Mouse (Mus musculus): ENCODE measurements around the gene Tars. TPM values are rescaled to one million over a fixed set of nuclear protein-coding genes. Genes with fewer than 3 reads are reported as not detected.

The Tars gene
- 10 to 100 TPM; 21.6 to 24.7 (median 24.0) TPM for total RNA-seq (2022)

DNA sequence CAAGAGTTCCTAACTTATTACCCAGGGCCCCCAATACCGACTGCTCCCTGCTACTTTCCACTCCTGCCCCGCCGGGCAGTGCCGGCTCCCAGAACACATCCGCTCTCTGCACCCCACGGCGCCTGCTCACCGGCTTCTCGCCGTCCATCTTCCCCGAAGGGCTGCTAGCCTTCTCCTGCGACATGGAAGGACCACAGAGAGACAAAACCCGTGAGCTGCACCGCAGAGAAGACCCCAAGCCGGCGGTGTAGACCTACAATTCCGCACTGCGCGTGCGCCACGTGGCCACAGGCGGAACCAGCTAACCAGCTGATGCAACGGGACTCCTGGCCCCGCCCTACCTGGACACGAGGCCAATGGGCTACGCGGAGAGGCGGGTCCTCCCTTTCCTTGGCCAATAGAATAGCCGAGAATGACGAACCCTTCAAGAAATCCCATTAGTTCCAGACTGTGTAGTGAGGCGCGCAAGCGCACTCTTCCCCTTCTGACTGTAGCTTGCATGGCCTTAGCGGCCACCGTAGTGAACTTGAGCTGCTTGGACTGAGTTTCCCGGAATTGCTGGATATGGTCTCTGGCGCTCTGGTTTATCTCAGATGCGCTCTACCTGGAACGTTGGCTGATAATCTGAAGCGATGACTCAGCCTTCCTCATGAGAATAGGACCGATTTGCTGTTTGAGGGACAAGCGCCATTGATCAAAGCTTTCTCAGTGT lies at the start of gene Tars:
Gene Tars, minus strand, starts transcription at position 310 of the 712 bp plus-strand sequence.
- peak; percentile 98 for DNase-seq (ENCODE audit: low spot score)

GRCm38 (mm10) chr15:11437361-11437760 lies 37.9 kb upstream of the Tars start:
- DNase-seq (ENCODE audit: low spot score) = peak; percentile 16

DNA sequence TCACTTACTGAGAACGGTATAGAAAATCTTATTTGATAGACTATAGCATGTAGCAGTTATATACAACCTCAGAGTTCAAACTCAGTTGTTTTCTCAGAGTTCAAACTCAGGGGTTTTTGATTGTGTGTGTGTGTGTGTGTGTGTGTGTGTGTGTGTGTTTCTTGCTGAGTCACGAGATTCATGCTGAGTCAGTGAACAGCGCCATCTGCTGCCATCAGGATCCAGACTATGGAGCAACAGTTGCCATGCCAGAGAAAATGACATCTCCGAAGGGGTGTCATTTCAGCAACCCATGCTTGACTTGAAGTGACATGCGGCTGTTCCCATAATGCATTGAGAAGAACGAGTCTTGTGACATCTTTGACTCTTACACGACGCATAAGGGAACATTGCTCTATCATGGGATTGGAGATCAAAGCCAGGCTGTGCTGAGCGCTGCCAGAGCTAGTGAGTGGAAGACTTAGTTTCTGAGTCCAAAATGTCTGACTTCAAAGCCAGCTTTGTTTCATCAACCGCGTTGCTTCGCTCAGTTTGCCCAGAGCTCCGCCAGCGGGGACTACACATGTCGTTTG lies 37.3 kb upstream of the Tars start:
- DNase-seq (ENCODE audit: low spot score) = peak; percentile 16

- no peak for DNase-seq (ENCODE audit: low spot score)
These were observed 27.4 kb upstream of the Tars start for GRCm38 (mm10) chr15:11426899-11427298.

DNA sequence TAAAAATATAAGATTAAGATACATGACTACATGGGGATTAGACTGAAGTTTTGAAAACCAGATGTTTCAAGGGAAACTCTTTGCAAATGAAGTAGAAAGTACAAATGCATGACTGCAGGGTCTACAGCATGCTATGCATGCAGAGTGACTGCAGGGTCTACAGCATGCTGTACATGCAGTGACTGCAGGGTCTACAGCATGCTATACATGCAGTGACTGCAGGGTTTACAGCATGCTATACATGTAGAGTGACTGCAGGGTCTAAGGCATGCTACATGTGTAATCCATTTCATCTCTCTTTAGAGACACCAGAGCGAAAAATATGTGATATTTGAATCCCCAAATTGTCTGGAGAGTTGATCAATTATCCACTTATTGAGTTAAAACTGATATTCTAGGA lies 14.0 kb upstream of the Tars start:
- DNase-seq (ENCODE audit: low spot score) = no peak

DNA sequence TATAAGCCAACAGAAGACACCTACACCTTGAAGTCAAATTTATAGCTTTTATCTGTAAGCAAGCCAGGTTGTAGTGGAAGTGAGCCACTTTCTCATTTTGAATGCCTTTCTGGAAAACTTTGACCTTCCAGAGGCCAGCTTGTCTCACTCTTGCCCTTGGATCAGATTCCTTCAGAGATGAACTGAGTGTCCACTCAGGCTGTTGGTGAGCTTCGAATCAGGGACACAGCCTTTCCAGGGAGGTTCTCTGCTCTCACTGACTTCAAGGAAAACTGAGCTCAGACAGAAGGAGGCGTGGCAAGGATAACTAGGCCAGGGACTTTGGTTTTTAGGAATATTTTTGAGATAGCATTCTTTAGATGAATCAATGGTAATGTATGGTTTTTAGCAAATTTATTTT lies 13.1 kb upstream of the Tars start:
- no peak for DNase-seq (ENCODE audit: low spot score)

GRCm38 (mm10) chr15:11411846-11412245 lies 12.4 kb upstream of the Tars start:
- DNase-seq (ENCODE audit: low spot score) = no peak

DNA sequence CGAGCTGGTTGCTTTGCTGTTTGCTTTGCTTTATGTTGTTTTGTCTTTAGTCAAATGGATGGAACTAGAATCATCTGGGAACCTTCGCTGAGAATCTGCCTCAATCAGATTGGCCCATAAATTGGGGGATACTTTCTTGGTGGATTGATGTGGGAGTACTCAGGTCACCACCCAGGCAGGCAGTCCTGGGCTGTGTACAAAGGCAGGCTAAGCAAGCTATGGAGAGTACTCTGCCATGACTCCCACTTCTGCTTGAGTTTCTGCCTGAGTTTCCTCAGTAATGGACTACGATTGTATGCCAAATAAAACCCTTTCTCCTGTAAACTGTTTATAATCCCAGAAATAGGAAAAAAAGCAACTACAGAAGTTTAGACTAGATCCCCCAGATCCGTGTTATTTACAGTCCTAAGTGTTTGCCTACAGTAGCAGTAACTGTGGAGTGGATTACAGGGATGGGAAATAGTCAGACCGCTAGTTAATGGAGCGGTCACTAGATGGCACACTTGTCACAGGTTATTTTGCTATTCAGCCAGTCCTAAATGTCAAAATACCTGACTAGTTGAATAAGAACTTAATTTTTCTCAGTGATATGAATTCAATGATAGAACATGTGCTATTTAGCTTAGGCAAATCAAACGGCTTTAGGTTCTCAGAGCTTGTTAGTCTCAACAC lies 8.8 kb upstream of the Tars start:
- DNase-seq (ENCODE audit: low spot score) = peak; percentile 13

- DNase-seq (ENCODE audit: low spot score) = peak; percentile 52
These were observed 7.9 kb upstream of the Tars start for GRCm38 (mm10) chr15:11407381-11407780.

- DNase-seq (ENCODE audit: low spot score) = no peak
These were observed 7.3 kb upstream of the Tars start for GRCm38 (mm10) chr15:11406769-11407168.

DNA sequence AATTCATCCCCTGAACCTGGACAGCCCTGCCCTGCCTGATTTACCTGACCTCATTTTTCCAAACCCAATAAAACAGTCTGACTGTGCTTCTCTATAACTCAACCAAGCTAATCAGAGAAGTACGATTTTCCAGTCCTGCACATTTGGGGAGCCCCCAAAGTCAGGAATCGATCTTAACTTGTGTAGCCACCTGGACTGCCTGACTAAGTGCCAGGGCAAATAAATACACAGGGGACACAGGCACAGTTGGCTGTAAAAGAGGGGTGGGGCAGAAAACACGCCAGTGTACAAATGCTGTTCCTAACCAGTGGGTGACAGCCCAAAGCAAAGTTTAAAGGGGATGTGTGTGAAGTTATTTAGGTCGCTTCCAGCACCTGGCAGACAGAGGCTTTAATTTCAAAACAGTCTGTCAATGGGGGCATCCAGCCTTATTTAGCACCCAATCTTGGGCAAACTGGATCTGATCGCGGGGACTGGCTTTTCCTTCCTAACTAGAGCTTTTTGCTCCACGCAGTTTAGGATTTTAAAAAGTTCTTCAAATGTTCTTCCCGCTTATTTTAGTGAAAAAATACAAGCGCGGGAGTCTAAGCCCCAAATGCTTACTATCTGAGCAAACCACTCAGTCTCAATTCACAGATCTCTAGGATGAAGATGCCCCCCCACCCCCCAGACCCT lies 652 bp downstream of the Tars start:
- DNase-seq (ENCODE audit: low spot score) = no peak

DNA sequence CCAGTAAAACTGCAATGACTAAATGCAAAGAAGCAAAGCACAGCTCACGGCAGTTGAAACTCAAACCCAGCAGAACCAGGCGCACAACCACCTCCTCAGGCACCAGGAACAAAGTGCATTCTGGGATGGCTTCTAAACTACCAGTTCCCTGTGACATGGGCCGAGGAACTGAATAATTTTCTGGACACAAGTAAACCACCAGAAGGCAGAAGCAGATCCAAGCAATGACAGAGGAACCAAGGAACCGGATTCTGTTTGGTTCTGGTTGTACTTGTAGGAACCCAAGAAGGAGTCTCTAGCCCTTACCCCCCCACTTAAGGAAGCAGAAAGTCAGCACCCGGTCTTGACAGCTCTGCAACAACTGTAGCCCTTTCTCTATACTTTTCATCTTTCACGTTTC lies 3.0 kb downstream of the Tars start:
- DNase-seq (ENCODE audit: low spot score) = no peak

GRCm38 (mm10) chr15:11392903-11393302 lies 6.6 kb downstream of the Tars start:
- no peak for DNase-seq (ENCODE audit: low spot score)

- no peak for DNase-seq (ENCODE audit: low spot score)
These were observed 15.7 kb downstream of the Tars start for GRCm38 (mm10) chr15:11383796-11384195.

DNA sequence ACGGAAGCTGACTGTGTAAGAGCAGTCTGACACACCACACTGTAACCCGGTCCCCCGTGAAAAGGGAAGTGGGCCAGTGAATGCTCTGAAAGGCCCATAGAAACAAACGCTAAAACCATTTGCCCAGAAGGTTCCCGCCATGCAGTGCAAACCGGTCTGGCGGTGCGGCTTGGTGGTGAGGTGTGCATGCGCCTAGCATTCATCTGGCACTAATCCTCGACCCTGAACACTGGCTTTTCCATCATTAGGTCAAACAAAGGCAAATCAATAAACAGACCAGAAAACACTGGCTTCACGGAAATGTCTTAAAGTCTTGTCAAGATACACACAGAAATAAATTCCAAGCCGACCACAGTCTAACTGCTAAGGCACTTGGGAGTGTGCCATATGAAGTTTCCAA lies 16.9 kb downstream of the Tars start:
- no peak for DNase-seq (ENCODE audit: low spot score)

GRCm38 (mm10) chr15:11380616-11381015 lies 18.8 kb downstream of the Tars start:
- DNase-seq (ENCODE audit: low spot score) = no peak

GRCm38 (mm10) chr15:11380087-11380530 lies 19.4 kb downstream of the Tars start:
- DNase-seq (ENCODE audit: low spot score) = no peak

DNA sequence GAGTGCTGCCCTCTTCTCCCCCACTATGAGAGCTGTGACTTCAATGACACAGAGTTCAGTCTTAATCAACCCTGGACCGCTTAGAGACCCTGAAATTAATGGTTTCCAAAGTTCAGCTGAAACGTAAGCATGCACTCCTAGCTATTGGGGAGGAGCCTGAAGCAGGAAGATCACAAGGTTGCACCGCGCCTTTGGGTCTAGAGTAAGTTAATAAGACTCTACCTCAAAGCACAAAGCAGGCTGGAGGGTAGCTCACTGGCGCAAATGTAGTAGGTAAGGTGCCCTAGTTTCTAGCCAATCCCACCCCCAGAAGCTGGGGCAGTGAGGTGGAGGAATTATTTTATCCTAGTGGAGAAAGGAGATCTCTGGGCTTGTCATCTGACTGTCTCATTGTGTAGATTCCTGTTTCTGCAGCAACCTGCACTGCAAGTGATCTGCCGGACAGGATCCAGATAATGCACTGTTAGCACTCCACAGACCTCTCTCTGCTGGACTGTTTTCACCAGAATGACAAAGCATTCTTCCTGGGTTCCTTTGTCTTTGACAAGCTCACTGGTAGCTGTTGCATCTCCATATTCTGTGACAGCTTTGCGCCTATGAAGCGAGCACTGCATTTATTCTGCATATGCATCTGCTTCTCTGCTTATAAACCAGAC lies 19.9 kb downstream of the Tars start:
- DNase-seq (ENCODE audit: low spot score) = no peak

DNA sequence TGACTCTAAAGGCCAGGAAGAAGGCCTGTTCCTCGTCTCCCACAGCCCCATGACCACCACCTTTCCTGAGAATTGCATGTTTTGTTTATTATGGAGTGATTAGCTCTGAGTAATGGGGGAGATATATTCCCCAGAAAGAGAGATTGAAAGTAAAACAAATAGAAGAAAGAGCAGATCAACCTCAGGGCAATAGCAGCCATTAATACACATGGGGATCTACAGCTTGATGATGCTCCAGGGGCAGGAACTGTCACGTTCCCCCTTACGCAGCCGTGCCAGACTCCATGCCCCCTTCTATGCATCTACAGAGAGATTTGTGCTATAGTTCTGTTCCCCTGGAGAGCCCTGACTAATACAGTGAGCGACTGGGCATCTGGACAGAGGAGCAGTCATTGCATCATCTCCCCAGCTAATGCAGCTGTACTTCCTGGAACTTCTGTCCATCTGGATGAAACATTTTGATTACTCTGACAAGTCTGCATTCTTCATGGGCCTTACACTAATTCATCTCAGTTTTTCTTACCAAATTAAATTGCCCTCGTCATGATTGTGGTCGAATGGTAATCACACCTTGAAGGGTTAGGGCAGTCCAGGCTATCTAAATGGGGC lies 28.9 kb downstream of the Tars start:
- DNase-seq (ENCODE audit: low spot score) = no peak

DNA sequence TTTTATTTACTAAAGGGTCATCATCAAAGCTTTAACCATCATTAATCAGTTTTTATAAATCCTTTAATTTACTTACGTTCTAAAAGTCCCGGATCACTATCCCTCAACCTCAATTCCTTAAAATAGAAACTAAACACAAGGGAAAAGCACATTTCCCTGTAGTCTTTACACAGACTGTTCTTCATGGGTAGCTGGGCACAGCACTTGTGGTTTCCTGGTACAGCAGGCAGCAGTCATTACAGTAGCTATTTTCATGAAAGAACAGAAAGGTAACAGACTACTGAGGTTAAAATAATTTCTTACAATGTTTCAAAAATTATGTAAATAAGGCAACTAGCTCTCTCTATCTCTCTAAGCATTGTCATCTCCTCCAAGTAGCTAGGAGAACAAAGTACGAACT lies 29.9 kb downstream of the Tars start:
- no peak for DNase-seq (ENCODE audit: low spot score)

- DNase-seq (ENCODE audit: low spot score) = no peak
These were observed 34.7 kb downstream of the Tars start for GRCm38 (mm10) chr15:11364795-11365194.

Measured in heart, adult 8-10 months (tissue).